Mouse (Mus musculus) lung, embryonic 14.5 days (tissue): ENCODE data around the gene Adamts16. TPM values are rescaled to one million over a fixed set of nuclear protein-coding genes. Genes with fewer than 3 reads are reported as not detected.

Source experiments
- ATAC-seq: fragments of 200-750 bp; cut with Nextera tagmentation; 2 replicates; pipeline ENCODE4 v1.8.0; 2017; ENCODE audit warnings: mild to moderate bottlenecking, moderate TSS enrichment, moderate library complexity; ENCODE audit not compliant: insufficient read depth
- DNase-seq: peaks from one replicate; pipeline ENCODE4 v3.0.0-alpha.2; 2015
- H3K27ac ChIP-seq: fragments of 300-500 bp; sonication (generic); 2 replicates; pipeline ENCODE4 v1.5.1; 2014; ENCODE audit warnings: low read depth, mild to moderate bottlenecking, moderate library complexity
- H3K27me3 ChIP-seq: fragments of 300-500 bp; sonication (generic); 2 replicates; pipeline ENCODE4 v1.6.1; 2014; ENCODE audit warnings: low read length, control low read depth; ENCODE audit not compliant: insufficient read depth
- H3K36me3 ChIP-seq: fragments of 300-500 bp; sonication (generic); 2 replicates; pipeline ENCODE4 v1.6.1; 2014; ENCODE audit warnings: control low read depth; ENCODE audit not compliant: insufficient read depth
- H3K4me1 ChIP-seq: fragments of 300-500 bp; sonication (generic); 2 replicates; pipeline ENCODE4 v1.6.1; 2014; ENCODE audit warnings: antibody characterized with exemption, control low read depth; ENCODE audit not compliant: insufficient read depth
- H3K4me2 ChIP-seq: fragments of 300-500 bp; sonication (generic); 2 replicates; pipeline ENCODE4 v1.6.1; 2014; ENCODE audit warnings: mild to moderate bottlenecking
- H3K4me3 ChIP-seq: fragments of 300-500 bp; sonication (generic); 2 replicates; pipeline ENCODE4 v1.5.1; 2014; ENCODE audit warnings: low read depth, low read length
- H3K9ac ChIP-seq: fragments of 300-500 bp; sonication (generic); 2 replicates; pipeline ENCODE4 v1.6.1; 2014
- H3K9me3 ChIP-seq: fragments of 300-500 bp; sonication (generic); 2 replicates; pipeline ENCODE4 v1.6.1; 2016; ENCODE audit warnings: low read depth, low read length, control low read depth
- CTCF ChIP-seq: IDR thresholded peaks from 2 replicates; pipeline ENCODE4 v1.5.1; 2016; ENCODE audit warnings: antibody characterized with exemption, low read depth
- WGBS: fragments of 180-500 bp; shearing (Covaris S2); extraction: QIAGEN DNeasy Blood & Tissue Kit; methylation state at CpG from one replicate; pipeline ENCODE4 v1.1.7; 2014; 5-methylcytosine and 5-hydroxymethylcytosine counted together
- polyA plus RNA-seq: library from polyadenylated mRNA; unstranded; fragments of >200 nt; fragmentation: Nextera tagmentation; extraction: Ambion mirVana; gene quantifications from 2 replicates; pipeline ENCODE4 v1.2.1, GENCODE M21; 2014

Gene Adamts16
- polyA plus RNA-seq, 1 experiment from 2014 or later: 0.04 TPM

- TF ChIP-seq CTCF: no peak
- Histone ChIP-seq H3K27me3 (no peaks in the 10 kb centered on the region), H3K4me2 (no peak overlapping the region), H3K27ac (no peak overlapping the region), H3K4me1 (no peaks in the 10 kb centered on the region; the same call in 1 of the 2 replicates), H3K4me3 (no peak overlapping the region), H3K9ac (no peak overlapping the region), H3K36me3 (no peaks in the 10 kb centered on the region), H3K9me3 (no peaks in the 10 kb centered on the region)
- ATAC-seq (no peak), DNase-seq (no peak)
- WGBS: 30% methylated on average over 2 of the region's 2 CpGs
Measured at GRCm38 (mm10) chr13:70689452-70689960, 152.1 kb downstream of the Adamts16 start.

- Histone ChIP-seq H3K27me3 (no peaks in the 10 kb centered on the region), H3K4me3 (no peak overlapping the region), H3K4me1 (no peaks in the 10 kb centered on the region), H3K27ac (no peak overlapping the region), H3K9me3 (no peaks in the 10 kb centered on the region), H3K9ac (no peak overlapping the region), H3K4me2 (no peak overlapping the region), H3K36me3 (no peaks in the 10 kb centered on the region)
- DNase-seq: no peak
- WGBS: 58% methylated on average over 5 of the region's 5 CpGs
- ATAC-seq: no peak
- no peak for TF ChIP-seq CTCF
Measured at GRCm38 (mm10) chr13:70685825-70686224, 155.8 kb downstream of the Adamts16 start.

- 40% methylated on average over 7 of the region's 7 CpGs for WGBS
- no peaks in the 10 kb centered on the region for H3K27me3 ChIP-seq
- peak; percentile 79 for ATAC-seq
- H3K9ac ChIP-seq: no peak overlapping the region
- H3K9me3 ChIP-seq: no peaks in the 10 kb centered on the region
- H3K27ac ChIP-seq: no peak overlapping the region
- no peak overlapping the region for H3K4me3 ChIP-seq
- H3K4me2 ChIP-seq: no peak overlapping the region
- no peak for TF ChIP-seq CTCF
- H3K4me1 ChIP-seq: no peaks in the 10 kb centered on the region
- no peaks in the 10 kb centered on the region for H3K36me3 ChIP-seq
- peak; percentile 65 for DNase-seq
Measured at GRCm38 (mm10) chr13:70684976-70685609, 156.5 kb downstream of the Adamts16 start.

- H3K36me3 ChIP-seq: no peaks in the 10 kb centered on the region
- H3K4me1 ChIP-seq: peaks cover 3% of the 10 kb centered on the region; the same call in 1 of the 2 replicates
- H3K27ac ChIP-seq: peak overlapping the region; percentile 86
- H3K9me3 ChIP-seq: no peaks in the 10 kb centered on the region
- peak overlapping the region; percentile 28; the same call in 1 of the 2 replicates for H3K4me2 ChIP-seq
- no peaks in the 10 kb centered on the region for H3K27me3 ChIP-seq
- no peak overlapping the region for H3K9ac ChIP-seq
- no peak for TF ChIP-seq CTCF
- H3K4me3 ChIP-seq: no peak overlapping the region
- WGBS: 56% methylated on average over 7 of the region's 7 CpGs
- peak; percentile 64 for DNase-seq
- peak; percentile 75 for ATAC-seq
Measured at GRCm38 (mm10) chr13:70681411-70682183, 160.0 kb downstream of the Adamts16 start.

- Histone ChIP-seq H3K9me3 (no peaks in the 10 kb centered on the region), H3K27me3 (no peaks in the 10 kb centered on the region), H3K4me1 (peaks cover 5% of the 10 kb centered on the region; the same call in 1 of the 2 replicates), H3K4me2 (no peak overlapping the region), H3K27ac (no peak overlapping the region), H3K4me3 (no peak overlapping the region), H3K36me3 (no peaks in the 10 kb centered on the region), H3K9ac (no peak overlapping the region)
- ATAC-seq (no peak), DNase-seq (no peak)
- TF ChIP-seq CTCF: no peak
- 66% methylated on average over 3 of the region's 3 CpGs for WGBS
Measured at GRCm38 (mm10) chr13:70680316-70680715, 161.3 kb downstream of the Adamts16 start.

Other genes with a start within 250 kb of the Adamts16 start
- gene Ice1, start 204.2 kb downstream of the Adamts16 start, polyA plus RNA-seq: 28.2 and 31.8 TPM in 2 replicates